Mouse (Mus musculus) lung, postnatal 0 days (tissue): ENCODE measurements around the gene Schip1.

ENCODE experiments used
- CTCF ChIP-seq: IDR thresholded peaks from 2 replicates; pipeline ENCODE4 v1.5.1; 2016; ENCODE audit warnings: antibody characterized with exemption, mild to moderate bottlenecking
- EP300 ChIP-seq: IDR thresholded peaks from 2 replicates; pipeline ENCODE4 v1.6.1; 2016; ENCODE audit warnings: antibody characterized with exemption, mild to moderate bottlenecking, control low read depth

DNA sequence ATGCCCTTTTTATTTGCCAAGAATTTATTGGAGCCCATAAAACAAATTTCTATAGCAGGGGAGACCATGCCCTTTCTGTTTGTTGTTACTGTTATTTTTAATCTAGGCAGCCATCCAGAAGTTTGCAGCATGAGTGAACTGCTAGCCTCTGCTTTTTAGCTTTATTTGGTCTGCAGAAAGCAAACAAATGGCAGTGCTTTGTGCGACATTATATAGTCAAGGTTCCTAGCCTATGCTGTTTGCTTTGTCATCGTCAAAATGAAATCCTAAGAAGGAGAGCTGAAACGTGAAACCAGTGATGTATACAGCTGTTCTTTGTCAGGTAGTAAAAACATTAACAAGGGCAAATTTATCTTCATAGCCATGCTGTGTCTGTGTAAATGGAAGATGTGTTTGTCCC is 286.9 kb downstream of the Schip1 start:
- TF ChIP-seq CTCF = no peak
- TF ChIP-seq EP300 = no peak
